Mouse (Mus musculus): ENCODE measurements around the gene Tnfrsf22.

The Tnfrsf22 gene

DNA sequence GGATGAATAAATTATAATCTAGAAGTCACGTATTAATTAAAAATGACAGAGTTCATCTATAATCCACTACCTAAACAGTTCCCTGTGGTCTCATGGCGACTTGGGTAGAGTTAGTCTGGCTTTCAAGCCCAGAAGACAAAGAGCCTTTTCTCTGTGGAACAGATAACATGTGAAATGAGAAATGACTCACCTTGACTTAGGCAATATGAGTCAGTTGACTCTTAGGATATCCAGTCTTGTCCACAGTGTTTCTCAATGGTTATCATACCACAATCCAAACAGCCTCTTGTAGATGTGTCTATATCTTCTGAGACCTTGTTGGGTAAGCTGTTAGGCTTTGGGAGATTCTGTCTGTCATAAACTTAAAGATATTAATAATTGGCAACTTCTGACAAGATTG, 18.0 kb downstream of the Tnfrsf22 start:
- DNase-seq (ENCODE audit: low spot score), result no peak

DNA sequence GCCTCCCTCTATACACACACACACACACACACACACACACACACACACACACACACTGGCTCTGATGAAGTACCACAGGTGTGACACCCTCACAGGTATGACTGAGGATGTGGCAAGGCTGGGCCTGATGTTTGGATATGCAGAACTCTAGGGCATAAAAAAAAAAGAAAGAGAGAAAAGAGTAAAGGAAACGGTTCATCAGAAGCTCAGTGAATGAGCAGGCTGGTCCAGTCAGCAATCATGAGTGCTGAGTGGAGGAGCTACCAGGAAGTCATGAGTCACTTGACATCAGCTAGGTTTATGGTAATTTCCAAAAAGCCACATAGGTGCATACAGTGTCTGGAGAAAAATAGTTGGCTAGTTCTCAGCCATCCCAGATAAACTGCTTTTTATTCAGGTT, 20.0 kb downstream of the Tnfrsf22 start:
- no peak for DNase-seq (ENCODE audit: low spot score)

GRCm38 (mm10) chr7:143628540-143628939, 20.9 kb downstream of the Tnfrsf22 start, which contains the start of gene Tnfrsf26:
Gene Tnfrsf26, minus strand, starts transcription at chr7:143628722.
- DNase-seq (ENCODE audit: low spot score), result no peak

DNA sequence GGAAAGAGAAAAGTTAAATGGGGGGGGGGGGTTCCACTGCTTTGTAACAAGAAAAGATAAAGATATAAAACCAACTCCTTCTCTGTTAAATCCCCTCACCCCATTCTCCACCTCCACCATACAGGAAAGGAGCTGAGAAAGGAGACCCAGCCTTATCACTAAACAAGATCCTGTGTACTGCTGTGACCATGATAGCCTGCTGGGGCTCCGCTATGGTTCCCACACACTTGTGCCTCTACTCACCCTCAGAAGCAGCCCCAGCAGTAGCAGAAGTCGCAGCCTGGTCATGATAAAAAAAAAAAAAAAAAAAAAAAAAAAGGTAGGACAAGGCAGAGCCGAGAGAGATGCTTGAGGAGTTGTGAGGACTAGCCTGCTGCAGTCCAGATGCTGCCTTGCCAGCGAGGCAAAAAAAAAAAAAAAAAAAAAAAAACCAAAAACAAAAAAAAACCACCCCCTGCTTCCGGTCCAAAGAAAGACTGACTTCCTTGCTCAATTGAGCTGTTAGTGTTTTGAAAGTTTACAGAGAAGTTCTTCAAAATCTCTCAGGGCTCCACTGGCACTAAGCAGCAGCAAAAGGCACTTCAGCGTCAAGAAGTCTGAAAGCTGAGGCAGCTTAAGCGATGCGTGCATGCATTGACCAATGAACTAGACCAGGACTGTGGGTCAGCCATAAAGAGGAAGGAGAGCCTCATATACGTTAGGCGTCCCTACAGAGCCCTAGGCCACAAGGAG, 21.7 kb downstream of the Tnfrsf22 start:
- no peak for DNase-seq (ENCODE audit: low spot score)

DNA sequence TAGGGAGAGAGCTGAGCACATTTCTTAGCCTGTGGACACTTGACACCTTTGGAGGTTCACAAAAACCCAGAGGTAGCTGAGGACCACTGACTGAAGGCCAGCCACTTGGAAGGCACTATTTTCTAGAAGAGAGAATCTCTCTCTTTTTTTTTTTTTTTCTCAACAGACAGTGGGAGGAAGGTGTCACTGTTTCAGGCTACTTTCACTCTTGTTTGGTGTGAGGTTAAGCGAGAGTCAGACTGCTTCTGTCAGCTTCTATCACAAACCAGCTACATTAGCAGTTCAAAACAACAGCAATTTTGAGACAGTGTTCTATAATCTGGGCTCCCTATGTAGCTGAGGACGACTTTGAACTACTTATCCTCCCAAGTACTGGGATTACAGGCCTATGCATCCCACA, 23.3 kb downstream of the Tnfrsf22 start:
- DNase-seq (ENCODE audit: low spot score), result no peak

- no peak for DNase-seq (ENCODE audit: low spot score)
Measured at GRCm38 (mm10) chr7:143625151-143625550, 24.3 kb downstream of the Tnfrsf22 start.

- no peak for DNase-seq (ENCODE audit: low spot score)
Measured at GRCm38 (mm10) chr7:143624561-143624960, 24.9 kb downstream of the Tnfrsf22 start.

- DNase-seq (ENCODE audit: low spot score), result no peak
Measured at GRCm38 (mm10) chr7:143620951-143621350, 28.5 kb downstream of the Tnfrsf22 start.

DNA sequence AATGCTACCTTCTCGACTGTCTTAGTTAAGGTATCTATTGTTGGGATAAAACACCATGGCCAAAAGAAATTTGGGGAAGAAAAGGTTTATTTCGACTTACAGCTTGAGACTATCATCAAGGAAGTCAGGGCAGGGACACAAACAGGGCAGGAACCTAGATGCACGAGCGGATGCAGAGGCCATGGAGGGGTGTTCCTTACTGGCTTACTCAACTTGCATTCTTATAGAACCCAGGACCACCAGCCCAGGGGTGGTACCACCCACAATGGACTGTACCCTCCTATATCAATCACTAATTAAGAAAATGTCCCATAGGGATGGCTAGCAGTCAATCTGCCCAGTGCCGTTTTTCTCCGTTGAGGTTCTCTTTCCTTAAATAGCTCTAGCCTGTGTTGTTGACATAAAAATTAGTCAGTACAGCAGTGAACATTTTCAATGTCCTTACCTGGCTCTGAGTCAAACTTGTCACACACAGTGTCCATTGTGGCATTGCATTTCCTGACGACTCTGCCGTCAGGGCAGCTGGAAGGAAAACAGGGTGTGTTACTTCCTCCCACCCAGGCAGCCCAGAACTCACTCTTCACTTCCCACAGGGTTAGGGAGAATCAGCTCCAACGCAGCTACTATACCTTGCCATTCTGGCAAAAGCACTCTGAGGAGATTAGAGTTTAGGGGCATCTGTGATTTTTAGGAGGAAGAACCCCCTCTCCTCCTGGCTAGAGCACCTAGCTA, 34.9 kb downstream of the Tnfrsf22 start:
- no peak for DNase-seq (ENCODE audit: low spot score)

DNA sequence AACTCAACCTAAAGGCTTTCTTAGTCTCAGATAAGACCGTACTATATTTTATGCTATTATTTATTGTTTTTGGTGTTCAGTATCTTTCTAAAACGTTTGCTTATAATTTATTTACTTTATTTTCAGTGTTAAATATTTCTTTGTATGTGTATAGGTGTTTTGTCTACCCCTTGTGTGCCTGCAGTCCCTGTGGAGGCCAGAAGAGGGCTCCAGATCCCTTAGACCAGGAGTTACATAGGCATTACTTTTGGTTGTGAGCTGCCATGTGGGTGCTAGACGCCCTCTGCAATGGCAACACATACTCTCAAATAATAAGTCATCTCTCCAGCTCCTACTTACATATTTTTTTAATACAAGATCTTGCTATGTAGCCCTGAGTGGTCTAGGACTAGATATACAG, 37.2 kb downstream of the Tnfrsf22 start:
- no peak for DNase-seq (ENCODE audit: low spot score)

- no peak for DNase-seq (ENCODE audit: low spot score)
Measured at GRCm38 (mm10) chr7:143605321-143605720, 44.1 kb downstream of the Tnfrsf22 start.

DNA sequence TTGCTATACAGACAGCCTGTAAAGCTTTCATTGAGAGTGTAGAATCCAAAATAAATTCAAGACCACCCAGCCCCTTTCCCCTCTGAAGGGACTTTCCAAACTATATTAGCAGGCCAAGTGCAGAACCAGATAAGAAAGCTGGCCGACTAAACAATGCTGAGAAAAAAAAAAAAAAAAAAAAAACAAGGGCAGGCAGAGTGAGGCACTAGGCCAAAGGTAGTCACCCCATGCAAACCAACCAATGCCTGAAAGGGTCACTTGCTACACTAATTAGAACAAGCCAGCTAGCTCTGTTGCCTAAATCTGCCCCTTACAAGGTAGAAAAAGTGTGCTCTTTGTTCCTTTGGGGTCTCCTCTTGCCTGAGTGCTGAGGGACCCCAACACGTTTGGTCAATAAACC, 44.6 kb downstream of the Tnfrsf22 start:
- no peak for DNase-seq (ENCODE audit: low spot score)

DNA sequence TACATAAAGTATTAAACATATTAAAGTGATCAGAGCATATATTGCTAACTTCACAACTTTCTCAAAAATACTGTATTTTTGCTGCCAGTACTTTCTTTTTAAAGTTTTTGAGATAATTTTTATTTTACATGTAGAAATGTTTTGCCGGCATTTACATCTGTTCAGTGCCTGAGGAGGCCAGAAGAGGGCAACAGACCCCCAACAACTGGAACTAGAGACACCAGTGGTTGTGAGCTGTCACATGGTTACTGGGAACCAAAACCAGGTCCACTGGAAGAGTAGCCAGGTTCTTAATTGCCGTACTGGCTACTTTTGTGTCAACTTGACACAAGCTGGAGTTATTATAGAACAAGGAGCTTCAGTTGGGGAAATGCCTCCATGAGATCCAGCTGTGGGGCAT, 47.8 kb downstream of the Tnfrsf22 start:
- DNase-seq (ENCODE audit: low spot score), result no peak

DNA sequence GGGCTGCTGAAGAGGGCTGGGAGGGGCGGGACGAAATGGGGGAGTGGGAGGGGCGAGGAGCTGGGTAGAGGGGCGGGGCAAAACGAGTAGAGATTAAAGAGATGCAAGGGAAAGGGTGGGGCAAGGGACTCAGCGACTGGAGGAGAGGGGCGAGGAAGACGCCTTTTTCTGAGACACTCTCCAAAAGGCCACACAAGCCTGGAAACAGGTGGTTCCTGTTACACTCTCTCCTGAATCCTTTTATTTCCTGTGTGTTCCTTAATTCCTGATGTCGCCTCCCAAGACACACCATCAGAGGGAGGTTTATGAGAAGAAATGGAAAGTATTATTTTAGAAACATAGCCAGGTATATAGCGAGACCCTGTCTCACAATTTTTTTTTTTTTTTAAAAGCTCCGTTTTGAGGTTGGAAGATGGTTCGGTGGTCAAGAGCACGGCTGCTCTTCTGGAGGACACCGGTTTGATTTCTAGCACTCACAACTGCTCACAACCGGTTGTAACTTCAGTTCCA, 49.2 kb downstream of the Tnfrsf22 start:
- no peak for DNase-seq (ENCODE audit: low spot score)

- peak; percentile 94 for DNase-seq (ENCODE audit: low spot score)
Measured at GRCm38 (mm10) chr7:143599428-143600230, 49.8 kb downstream of the Tnfrsf22 start, which contains the start of gene Cars. Gene Cars, minus strand, starts transcription at chr7:143600090.

DNA sequence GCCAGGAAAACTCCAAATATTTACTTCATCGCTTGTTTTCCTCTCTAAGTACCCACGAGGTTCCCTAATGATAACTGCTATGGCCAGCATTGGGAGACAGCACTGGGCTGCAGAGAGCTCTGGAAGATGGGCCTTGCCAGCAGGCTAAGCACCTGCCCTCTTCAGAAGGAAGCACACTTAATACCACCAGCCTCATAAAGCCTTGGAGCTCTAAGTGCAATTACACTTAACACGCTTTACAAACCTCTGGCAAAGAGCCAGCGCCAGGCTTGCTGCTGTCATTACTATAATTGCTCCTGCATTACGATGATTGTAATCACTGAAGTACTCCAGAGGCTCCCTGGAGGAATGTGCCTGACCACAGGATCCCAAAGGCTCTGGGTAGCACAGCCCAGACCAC, 54.6 kb downstream of the Tnfrsf22 start:
- DNase-seq (ENCODE audit: low spot score), result no peak

GRCm38 (mm10) chr7:143592255-143592654, 57.2 kb downstream of the Tnfrsf22 start:
- no peak for DNase-seq (ENCODE audit: low spot score)

DNA sequence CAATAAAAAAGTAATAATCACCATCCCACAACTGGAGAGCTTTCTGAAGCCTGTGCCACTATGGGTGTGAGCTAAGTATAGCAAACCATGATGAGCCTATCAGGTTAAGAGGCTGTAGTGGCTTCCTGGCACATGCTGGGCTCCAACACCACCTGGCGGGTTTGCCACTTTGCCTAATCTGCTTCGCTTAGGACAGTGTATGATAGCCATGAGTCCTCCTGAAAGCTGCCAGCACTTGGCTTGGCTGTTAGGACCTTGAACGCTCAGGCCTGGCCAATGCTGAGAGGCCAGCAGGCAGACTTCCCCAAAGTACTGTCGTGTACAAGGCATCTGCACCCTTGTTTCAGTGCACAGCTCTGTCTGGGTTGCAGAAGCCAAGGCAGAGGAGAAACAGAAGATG, 61.5 kb downstream of the Tnfrsf22 start:
- DNase-seq (ENCODE audit: low spot score), result no peak

GRCm38 (mm10) chr7:143587586-143587985, 61.9 kb downstream of the Tnfrsf22 start:
- no peak for DNase-seq (ENCODE audit: low spot score)

All from layer of hippocampus, adult 11-12 months (tissue).